Mouse (Mus musculus) liver, embryonic 14.5 days (tissue): ENCODE measurements at regions not wholly inside any gene's neighbourhood (a gene's known extent, or its start where the extent isn't known, plus 50 kb on each side); places are given as distances from the start of the nearest gene placed in this dataset.

Experiments used
- ATAC-seq: fragments of 200-750 bp; cut with Nextera tagmentation; 2 replicates; pipeline ENCODE4 v1.8.0; 2017; ENCODE audit warnings: moderate number of reproducible peaks, mild to moderate bottlenecking, moderate library complexity; ENCODE audit not compliant: insufficient read depth
- DNase-seq, 3 experiments: peaks; one replicate each; pipeline ENCODE4 v3.0.0-alpha.2; 2012 to 2013; ENCODE audit warnings: low read depth in 3 of 3, low spot score in 3 of 3
- H3K27ac ChIP-seq: fragments of 300-500 bp; sonication (generic); 2 replicates; pipeline ENCODE4 v1.5.1; 2014; ENCODE audit warnings: moderate library complexity, mild to moderate bottlenecking, control low read depth, inconsistent platforms
- H3K27me3 ChIP-seq: fragments of 300-500 bp; sonication (generic); 2 replicates; pipeline ENCODE4 v1.6.1; 2014; ENCODE audit warnings: mild to moderate bottlenecking, low read length, moderate library complexity; ENCODE audit not compliant: control insufficient read depth, insufficient read depth
- H3K36me3 ChIP-seq: fragments of 300-500 bp; sonication (generic); replicated peaks from 2 replicates; pipeline ENCODE4 v1.6.1; 2014; ENCODE audit warnings: low read depth; ENCODE audit not compliant: control insufficient read depth, insufficient read depth
- H3K4me1 ChIP-seq, 2 experiments: fragments of 200-500 bp in 1 of 2; fragments of 300-500 bp in 1 of 2; sonication (generic) in 1 of 2; replicated peaks; 2 replicates each; pipeline ENCODE4 v1.6.1; 2012 to 2014; ENCODE audit warnings: antibody characterized with exemption in 1 of 2, inconsistent platforms in 1 of 2, low read length in 1 of 2; ENCODE audit not compliant: control insufficient read depth in 2 of 2, insufficient read depth in 2 of 2
- H3K4me2 ChIP-seq: fragments of 300-500 bp; sonication (generic); 2 replicates; pipeline ENCODE4 v1.6.1; 2014; ENCODE audit warnings: low read depth, mild to moderate bottlenecking, control low read depth, moderate library complexity
- H3K4me3 ChIP-seq, 2 experiments: fragments of 200-500 bp in 1 of 2; fragments of 300-500 bp in 1 of 2; sonication (generic) in 1 of 2; 2 replicates each; pipeline ENCODE4 v1.5.1; 2012 to 2014; ENCODE audit warnings: low read depth in 2 of 2, low read length in 2 of 2, mild to moderate bottlenecking in 2 of 2, control low read depth in 1 of 2, inconsistent platforms in 1 of 2, moderate library complexity in 1 of 2; ENCODE audit not compliant: insufficient read depth in 1 of 2
- H3K9ac ChIP-seq: fragments of 300-500 bp; sonication (generic); replicated peaks from 2 replicates; pipeline ENCODE4 v1.6.1; 2014; ENCODE audit warnings: mild to moderate bottlenecking, control low read depth, moderate library complexity
- H3K9me3 ChIP-seq: fragments of 300-500 bp; sonication (generic); 2 replicates; pipeline ENCODE4 v1.6.1; 2016; ENCODE audit warnings: low read length, mixed read lengths; ENCODE audit not compliant: control insufficient read depth
- CTCF ChIP-seq: IDR thresholded peaks from 2 replicates; pipeline ENCODE4 v1.5.1; 2016; ENCODE audit warnings: antibody characterized with exemption, low read depth, control low read depth
- EP300 ChIP-seq: IDR thresholded peaks from 2 replicates; pipeline ENCODE4 v1.6.1; 2016; ENCODE audit warnings: antibody characterized with exemption, low read depth
- WGBS: fragments of 180-500 bp; shearing (Covaris S2); extraction: QIAGEN DNeasy Blood & Tissue Kit; methylation state at CpG from one replicate; pipeline ENCODE4 v1.1.7; 2014; ENCODE audit not compliant: insufficient replicate concordance; 5-methylcytosine and 5-hydroxymethylcytosine counted together

GRCm38 (mm10) chr10:125593006-125593405 is 203.7 kb upstream of the Slc16a7 start:
- DNase-seq, result no peak
- TF ChIP-seq EP300, result no peak
- Histone ChIP-seq H3K4me1 (no peaks in the 10 kb centered on the region), H3K27ac (no peak overlapping the region), H3K9me3 (no peaks in the 10 kb centered on the region), H3K4me2 (no peak overlapping the region), H3K27me3 (no peaks in the 10 kb centered on the region), H3K9ac (no peak overlapping the region), H3K4me3 (no peak overlapping the region), H3K36me3 (no peaks in the 10 kb centered on the region)
- 58% methylated on average over 5 of the region's 5 CpGs for WGBS
- no peak for ATAC-seq

DNA sequence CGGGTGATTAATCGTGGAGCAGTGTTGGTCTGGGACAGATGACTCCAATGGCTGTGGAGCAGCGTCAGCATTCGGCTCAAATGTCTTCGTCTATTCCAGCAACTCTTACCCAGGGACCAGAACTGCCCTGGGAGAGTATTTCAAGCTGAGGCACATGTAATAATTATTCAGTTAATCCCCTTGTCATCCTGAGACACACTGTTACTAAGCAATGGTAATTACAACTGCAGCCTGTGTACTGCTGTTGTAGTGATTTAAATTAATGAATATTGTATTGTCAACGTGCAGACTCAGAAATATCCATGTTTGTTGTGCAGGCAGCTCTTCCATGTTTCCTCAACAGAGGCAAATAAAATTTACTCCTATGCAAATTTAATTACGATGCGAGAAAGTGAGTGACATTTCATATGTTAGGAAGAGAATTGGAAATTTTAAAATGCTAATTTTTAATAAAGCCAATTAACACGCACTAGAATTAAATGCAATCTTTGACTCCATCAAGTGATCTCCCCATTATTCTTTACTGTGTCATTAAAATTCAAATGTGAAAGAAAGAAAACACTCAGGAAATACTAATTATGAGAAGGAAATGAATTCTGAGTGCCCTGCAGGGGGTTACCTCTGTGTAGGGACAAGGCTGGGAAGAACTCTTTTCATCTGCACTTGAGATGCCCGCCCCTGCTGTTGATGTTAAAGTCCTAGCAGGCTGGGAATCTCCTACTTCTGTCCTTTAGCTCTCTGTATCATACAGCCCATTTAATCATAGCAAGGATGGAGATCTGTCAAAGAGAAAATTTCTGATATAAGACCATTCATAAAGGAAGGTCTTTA is 218.7 kb upstream of the Slc16a7 start:
- Histone ChIP-seq H3K9me3 (no peaks in the 10 kb centered on the region), H3K4me1 (no peaks in the 10 kb centered on the region), H3K9ac (no peak overlapping the region), H3K27me3 (no peaks in the 10 kb centered on the region), H3K27ac (no peak overlapping the region), H3K4me2 (no peak overlapping the region), H3K4me3 (no peak overlapping the region), H3K36me3 (no peaks in the 10 kb centered on the region)
- no peak for ATAC-seq
- no peak for DNase-seq
- TF ChIP-seq CTCF (no peak), EP300 (no peak)
- WGBS, result 56% methylated on average over 10 of the region's 10 CpGs

GRCm38 (mm10) chr10:125610353-125610752 is 221.1 kb upstream of the Slc16a7 start:
- no peak overlapping the region for H3K9ac ChIP-seq
- no peaks in the 10 kb centered on the region for H3K4me1 ChIP-seq
- no peak for ATAC-seq
- no peak overlapping the region for H3K27ac ChIP-seq
- no peak overlapping the region for H3K4me3 ChIP-seq
- no peaks in the 10 kb centered on the region for H3K27me3 ChIP-seq
- H3K4me2 ChIP-seq, result no peak overlapping the region
- no peaks in the 10 kb centered on the region for H3K9me3 ChIP-seq
- 59% methylated on average over 5 of the region's 5 CpGs for WGBS
- TF ChIP-seq CTCF, result no peak
- TF ChIP-seq EP300, result no peak
- H3K36me3 ChIP-seq, result no peaks in the 10 kb centered on the region
- DNase-seq, result no peak

DNA sequence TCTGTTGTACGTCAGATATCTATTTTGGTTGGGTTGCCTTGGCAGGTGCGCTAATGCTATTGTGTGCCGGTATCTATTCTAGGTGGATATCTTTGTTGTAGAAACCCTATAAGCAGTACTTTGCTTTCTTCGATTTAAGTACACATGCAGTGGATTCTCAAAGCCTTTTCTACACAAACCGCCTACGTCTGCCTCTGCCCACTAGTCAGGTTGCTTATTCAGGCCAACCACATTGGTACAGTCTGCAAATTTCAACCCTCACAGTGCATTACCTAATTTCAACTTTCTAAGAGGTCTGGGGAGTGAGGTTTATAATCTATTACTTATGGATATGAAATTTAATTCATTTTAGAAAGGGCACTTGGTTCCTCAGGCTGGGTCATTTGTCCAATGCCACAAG is 223.5 kb upstream of the Slc16a7 start:
- no peaks in the 10 kb centered on the region for H3K27me3 ChIP-seq
- H3K4me3 ChIP-seq, result no peak overlapping the region
- no peak overlapping the region for H3K27ac ChIP-seq
- H3K9me3 ChIP-seq, result no peaks in the 10 kb centered on the region
- H3K9ac ChIP-seq, result no peak overlapping the region
- ATAC-seq, result no peak
- H3K4me2 ChIP-seq, result no peak overlapping the region
- H3K36me3 ChIP-seq, result no peaks in the 10 kb centered on the region
- no peak for DNase-seq
- 78% methylated on average over 6 of the region's 6 CpGs for WGBS
- H3K4me1 ChIP-seq, result no peaks in the 10 kb centered on the region
- TF ChIP-seq EP300 (no peak), CTCF (no peak)

GRCm38 (mm10) chr10:125621376-125621775 is 232.1 kb upstream of the Slc16a7 start:
- H3K4me1 ChIP-seq, result no peaks in the 10 kb centered on the region
- H3K36me3 ChIP-seq, result no peaks in the 10 kb centered on the region
- WGBS, result 61% methylated on average over 6 of the region's 6 CpGs
- no peaks in the 10 kb centered on the region for H3K27me3 ChIP-seq
- no peaks in the 10 kb centered on the region for H3K9me3 ChIP-seq
- DNase-seq (no peak), ATAC-seq (no peak)
- TF ChIP-seq EP300 (no peak), CTCF (no peak)
- no peak overlapping the region for H3K27ac ChIP-seq
- no peak overlapping the region for H3K4me3 ChIP-seq
- H3K9ac ChIP-seq, result no peak overlapping the region
- H3K4me2 ChIP-seq, result no peak overlapping the region
